ENCODE assay signal across 9 mouse cellular contexts in the genomic region with DNA sequence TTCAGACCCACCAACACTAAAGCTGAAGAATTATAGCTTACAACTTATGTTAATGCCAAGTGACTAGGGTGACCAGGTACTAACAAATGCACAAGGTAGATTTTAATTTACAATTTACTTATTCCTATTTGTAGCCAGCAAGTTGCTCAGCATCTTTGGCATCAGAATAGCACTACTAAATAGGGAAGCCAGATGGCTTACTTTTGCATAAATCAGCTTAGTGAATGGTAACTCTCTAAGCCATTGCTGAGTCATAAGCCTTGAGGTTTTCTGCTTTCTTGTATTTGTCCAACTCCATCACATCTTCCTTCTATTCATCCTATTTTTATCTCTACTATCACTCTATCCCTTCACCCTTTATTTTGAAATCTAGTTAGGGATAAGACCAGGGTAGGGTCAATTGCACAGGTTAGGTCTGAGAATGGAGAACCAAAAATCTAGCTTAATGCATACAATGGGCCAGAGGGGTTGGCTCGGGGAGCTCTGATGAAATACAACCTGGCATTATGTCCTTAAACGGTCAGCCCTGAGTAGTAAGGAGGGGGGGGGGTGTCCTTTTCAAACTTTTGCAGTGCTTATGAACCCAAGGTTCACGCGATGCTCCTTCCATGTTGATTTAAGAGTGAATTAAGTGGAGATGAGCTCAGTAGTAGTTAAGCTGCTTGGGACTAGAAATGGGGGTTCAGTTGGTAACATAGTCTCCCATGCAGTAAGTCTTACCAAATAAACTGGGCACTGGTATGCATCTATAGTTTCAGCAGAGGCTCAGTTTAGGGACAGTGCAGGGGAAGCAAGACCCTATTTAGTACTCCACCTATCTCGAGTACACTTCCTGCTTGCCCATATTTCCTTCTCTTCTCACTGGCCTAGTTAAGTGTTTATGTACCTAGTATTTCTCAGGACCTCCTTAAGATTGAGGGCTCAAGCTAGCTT. TPM values are rescaled to one million over a fixed set of nuclear protein-coding genes. Genes with fewer than 3 reads are reported as not detected.
DNase-seq lines count a peak whose midpoint lies in the region; ATAC-seq and TF ChIP-seq lines count a peak whose summit lies in the region.
"Had no signal": no experiment of that assay in that cellular context is flagged by ENCODE, and none has a peak within 500 bp of the region (broad histone marks: within the 10 kb centered on the region; RNA-seq: fewer than 3 reads in every experiment).

No protein-coding gene starts in this region.

- TF ChIP-seq POLR2A in MEL (IDR thresholded peaks at IDR 0.05; ENCODE audit: control insufficient read depth in 1 of 2, insufficient read depth in 1 of 2, low read depth in 1 of 2, low read length in 2 of 2, poor library complexity in 1 of 2), result peak; percentile 20 to 75; a peak in 2 of 4 replicates

- no peak for TF ChIP-seq RAD21 in MEL (IDR thresholded peaks at IDR 0.05; ENCODE audit: low read depth, low read length)

- peak overlapping the region; percentile 32; the same call in 1 of the 2 replicates for H3K27ac ChIP-seq in kidney, embryonic 15.5 days
- H3K27ac ChIP-seq in MEL (ENCODE audit: control insufficient read depth, low read depth, low read length), result peak overlapping the region; percentile 16; the same call in 1 of the 2 replicates
- H3K27ac ChIP-seq in forebrain, embryonic 13.5 days, result peak overlapping the region; percentile 25; the same call in 1 of the 2 replicates
- H3K27ac ChIP-seq in heart, embryonic 12.5 days (ENCODE audit: poor library complexity, severe bottlenecking), result no peak overlapping the region

- peaks cover 8% of the 10 kb centered on the region; the same call in 1 of the 2 replicates for H3K79me2 ChIP-seq in MEL (ENCODE audit: control insufficient read depth, insufficient read depth, low read length, poor library complexity)

- DNase-seq in kidney, postnatal 36 days, result no peak
- peak; percentile 79 for DNase-seq in MEL (ENCODE audit: low read depth, low spot score)
- no peak for DNase-seq in adrenal gland, postnatal 36 days
- DNase-seq: kidney, postnatal 14 days had no signal

- peaks cover 97% of the 10 kb centered on the region for H3K36me3 ChIP-seq in kidney, embryonic 15.5 days
- peaks cover 17 to 20% of the 10 kb centered on the region in 2 experiments for H3K36me3 ChIP-seq in MEL (ENCODE audit: control insufficient read depth in 1 of 2, insufficient read depth in 2 of 2, low read length in 2 of 2)
- H3K36me3 ChIP-seq in forebrain, embryonic 13.5 days (ENCODE audit: poor library complexity, severe bottlenecking), result peaks cover 89% of the 10 kb centered on the region
- H3K36me3 ChIP-seq in heart, embryonic 12.5 days, result peaks cover 81% of the 10 kb centered on the region

- no peak overlapping the region for H3K9ac ChIP-seq in kidney, embryonic 15.5 days
- H3K9ac ChIP-seq in MEL (ENCODE audit: control insufficient read depth, low read depth, low read length, poor library complexity, severe bottlenecking), result no peak overlapping the region
- no peak overlapping the region for H3K9ac ChIP-seq in forebrain, embryonic 13.5 days
- no peak overlapping the region for H3K9ac ChIP-seq in heart, embryonic 12.5 days

- WGBS in kidney, embryonic 15.5 days, result 38% methylated on average over 5 of the region's 5 CpGs
- WGBS in forebrain, embryonic 13.5 days, result 34% methylated on average over 5 of the region's 5 CpGs
- 37% methylated on average over 5 of the region's 5 CpGs for WGBS in heart, embryonic 12.5 days

- H3K9me3 ChIP-seq in kidney, embryonic 15.5 days (replicated peaks), result no peaks in the 10 kb centered on the region
- H3K9me3 ChIP-seq in MEL (replicated peaks; ENCODE audit: insufficient read depth, low read length), result no peaks in the 10 kb centered on the region
- H3K9me3 ChIP-seq in forebrain, embryonic 13.5 days (replicated peaks), result no peaks in the 10 kb centered on the region
- H3K9me3 ChIP-seq in heart, embryonic 12.5 days (replicated peaks), result no peaks in the 10 kb centered on the region

- no peak overlapping the region for H3K4me3 ChIP-seq in kidney, embryonic 15.5 days (replicated peaks)
- no peak overlapping the region for H3K4me3 ChIP-seq in MEL (ENCODE audit: control insufficient read depth in 1 of 2, insufficient read depth in 1 of 2, low read depth in 2 of 2, low read length in 2 of 2)
- no peak overlapping the region for H3K4me3 ChIP-seq in forebrain, embryonic 13.5 days
- no peak overlapping the region for H3K4me3 ChIP-seq in heart, embryonic 12.5 days

- no peaks in the 10 kb centered on the region for H3K27me3 ChIP-seq in kidney, embryonic 15.5 days
- H3K27me3 ChIP-seq in MEL (ENCODE audit: control insufficient read depth in 1 of 2, insufficient read depth in 2 of 2, low read length in 2 of 2), result no peaks in the 10 kb centered on the region
- H3K27me3 ChIP-seq in forebrain, embryonic 13.5 days, result no peaks in the 10 kb centered on the region
- no peaks in the 10 kb centered on the region for H3K27me3 ChIP-seq in heart, embryonic 12.5 days (replicated peaks)

- H3K4me1 ChIP-seq in kidney, embryonic 15.5 days, result 0 out of 2 replicates have a peak, but pooled peaks cover 3% of the 10 kb centered on the region
- H3K4me1 ChIP-seq in MEL (ENCODE audit: control insufficient read depth in 1 of 2, insufficient read depth in 2 of 2, low read length in 2 of 2), result no peaks in the 10 kb centered on the region
- H3K4me1 ChIP-seq in forebrain, embryonic 13.5 days, result peaks cover 12% of the 10 kb centered on the region; the same call in 1 of the 2 replicates
- H3K4me1 ChIP-seq in heart, embryonic 12.5 days (replicated peaks), result no peaks in the 10 kb centered on the region

- no peak for TF ChIP-seq EP300 in MEL (IDR thresholded peaks at IDR 0.05; ENCODE audit: low read depth in 1 of 2, low read length in 2 of 2)

- ATAC-seq in kidney, embryonic 15.5 days (replicated peaks; ENCODE audit: low FRiP score), result 0 out of 2 replicates have a peak, but pooled peaks have one; percentile 37
- ATAC-seq in forebrain, embryonic 13.5 days, result peak; percentile 39; the same call in 1 of the 2 replicates
- ATAC-seq in megakaryocyte-erythroid progenitor cell, adult 5-6 weeks (replicated peaks; ENCODE audit: low FRiP score, low TSS enrichment, poor library complexity, severe bottlenecking), result peak; percentile 16; the same call in 1 of the 2 replicates
- ATAC-seq in megakaryocyte, adult 5-6 weeks (ENCODE audit: poor library complexity, severe bottlenecking), result no peak
- no peak for ATAC-seq in heart, embryonic 12.5 days (ENCODE audit: insufficient number of reproducible peaks, low FRiP score)

- TF ChIP-seq CTCF in MEL (IDR thresholded peaks at IDR 0.05 in 2 of 3, conservative IDR thresholded peaks at IDR 0.05 in 1 of 3; ENCODE audit: control insufficient read depth in 1 of 3, insufficient read depth in 1 of 3, low read depth in 2 of 3, low read length in 3 of 3, poor library complexity in 1 of 3, severe bottlenecking in 1 of 3), result no peak

- H3K4me2 ChIP-seq in kidney, embryonic 15.5 days, result no peak overlapping the region
- no peak overlapping the region for H3K4me2 ChIP-seq in forebrain, embryonic 13.5 days
- H3K4me2 ChIP-seq in heart, embryonic 12.5 days, result no peak overlapping the region

RNA-seq across cellular contexts. Expression of gene Mat2a, which starts 8.1 kb away (rescaled TPM):
- polyA plus RNA-seq in kidney, embryonic 15.5 days (2015; fragmentation: Nextera tagmentation; extraction: Ambion mirVana), result 418 and 431 TPM in 2 replicates
- 233 and 319 TPM in 2 replicates for total RNA-seq in MEL (2012; rRNA removed)
- 1,000 to 10,000 TPM in 1 of 2 experiments, 100 to 1,000 TPM in 1; 357 to 3,179 TPM for polyA plus RNA-seq in MEL (2012; ENCODE audit: insufficient read depth in 1 of 2, insufficient read length in 2 of 2, low read depth in 1 of 2, low replicate concordance in 2 of 2, missing spikeins in 1 of 2)
- 402 and 460 TPM in 2 replicates for polyA plus RNA-seq in forebrain, embryonic 13.5 days (2015; fragmentation: Nextera tagmentation; extraction: Ambion mirVana)
- 555 and 732 TPM in 2 replicates for total RNA-seq in megakaryocyte-erythroid progenitor cell, adult 5-6 weeks (2014; fragmentation: Nextera tagmentation)
- 235 and 332 TPM in 2 replicates for total RNA-seq in megakaryocyte-erythroid progenitor cell, adult 5-6 weeks (2017)
- 100 to 1,000 TPM; 227 to 350 TPM for total RNA-seq in adrenal gland, postnatal 36 days (2021)
- 181 and 183 TPM in 2 replicates for total RNA-seq in megakaryocyte, adult 5-6 weeks (2015)
- 95.4 and 105 TPM in 2 replicates for total RNA-seq in megakaryocyte, adult 5-6 weeks (2017)
- polyA plus RNA-seq in heart, embryonic 12.5 days (2016; fragmentation: Nextera tagmentation; extraction: Ambion mirVana), result 313 and 317 TPM in 2 replicates

RNA-seq across cellular contexts. Expression of gene Ggcx, which starts 17.1 kb away (rescaled TPM):
- polyA plus RNA-seq in kidney, embryonic 15.5 days (2015; fragmentation: Nextera tagmentation; extraction: Ambion mirVana), result 32.5 and 36.0 TPM in 2 replicates
- total RNA-seq in MEL (2012; rRNA removed), result 5.0 and 5.2 TPM in 2 replicates
- 1 to 10 TPM in 1 of 2 experiments, not detected in 1; 5.4 TPM for polyA plus RNA-seq in MEL (2012; ENCODE audit: insufficient read depth in 1 of 2, insufficient read length in 2 of 2, low read depth in 1 of 2, low replicate concordance in 2 of 2, missing spikeins in 1 of 2)
- 12.7 and 13.8 TPM in 2 replicates for polyA plus RNA-seq in forebrain, embryonic 13.5 days (2015; fragmentation: Nextera tagmentation; extraction: Ambion mirVana)
- total RNA-seq in megakaryocyte-erythroid progenitor cell, adult 5-6 weeks (2014; fragmentation: Nextera tagmentation), result 8.6 and 11.3 TPM in 2 replicates
- total RNA-seq in megakaryocyte-erythroid progenitor cell, adult 5-6 weeks (2017), result 3.7 and 11.2 TPM in 2 replicates
- 10 to 100 TPM; 49.4 to 69.6 TPM for total RNA-seq in adrenal gland, postnatal 36 days (2021)
- 5.6 and 7.8 TPM in 2 replicates for total RNA-seq in megakaryocyte, adult 5-6 weeks (2015)
- total RNA-seq in megakaryocyte, adult 5-6 weeks (2017), result 6.0 and 8.3 TPM in 2 replicates
- polyA plus RNA-seq in heart, embryonic 12.5 days (2016; fragmentation: Nextera tagmentation; extraction: Ambion mirVana), result 33.8 and 38.7 TPM in 2 replicates

RNA-seq across cellular contexts. Expression of gene Vamp8, which starts 40.8 kb away (rescaled TPM):
- 146 and 150 TPM in 2 replicates for polyA plus RNA-seq in kidney, embryonic 15.5 days (2015; fragmentation: Nextera tagmentation; extraction: Ambion mirVana)
- 130 and 164 TPM in 2 replicates for total RNA-seq in MEL (2012; rRNA removed)
- polyA plus RNA-seq in MEL (2012; ENCODE audit: insufficient read depth in 1 of 2, insufficient read length in 2 of 2, low read depth in 1 of 2, low replicate concordance in 2 of 2, missing spikeins in 1 of 2), result 100 to 1,000 TPM in 1 of 2 experiments, not detected in 1; 179 TPM
- polyA plus RNA-seq in forebrain, embryonic 13.5 days (2015; fragmentation: Nextera tagmentation; extraction: Ambion mirVana), result 16.8 and 21.3 TPM in 2 replicates
- total RNA-seq in megakaryocyte-erythroid progenitor cell, adult 5-6 weeks (2014; fragmentation: Nextera tagmentation), result 225 and 320 TPM in 2 replicates
- 240 and 305 TPM in 2 replicates for total RNA-seq in megakaryocyte-erythroid progenitor cell, adult 5-6 weeks (2017)
- 100 to 1,000 TPM; 104 to 156 TPM for total RNA-seq in adrenal gland, postnatal 36 days (2021)
- total RNA-seq in megakaryocyte, adult 5-6 weeks (2015), result 219 and 236 TPM in 2 replicates
- total RNA-seq in megakaryocyte, adult 5-6 weeks (2017), result 199 and 241 TPM in 2 replicates
- 111 and 112 TPM in 2 replicates for polyA plus RNA-seq in heart, embryonic 12.5 days (2016; fragmentation: Nextera tagmentation; extraction: Ambion mirVana)

RNA-seq across cellular contexts. Expression of gene Vamp5, which starts 51.0 kb away (rescaled TPM):
- polyA plus RNA-seq in kidney, embryonic 15.5 days (2015; fragmentation: Nextera tagmentation; extraction: Ambion mirVana), result 35.0 and 40.7 TPM in 2 replicates
- total RNA-seq in MEL (2012; rRNA removed), result 490 and 593 TPM in 2 replicates
- 100 to 1,000 TPM in 1 of 2 experiments, not detected in 1; 465 TPM for polyA plus RNA-seq in MEL (2012; ENCODE audit: insufficient read depth in 1 of 2, insufficient read length in 2 of 2, low read depth in 1 of 2, low replicate concordance in 2 of 2, missing spikeins in 1 of 2)
- polyA plus RNA-seq in forebrain, embryonic 13.5 days (2015; fragmentation: Nextera tagmentation; extraction: Ambion mirVana), result 7.0 and 10.1 TPM in 2 replicates
- total RNA-seq in megakaryocyte-erythroid progenitor cell, adult 5-6 weeks (2014; fragmentation: Nextera tagmentation), result 420 and 424 TPM in 2 replicates
- total RNA-seq in megakaryocyte-erythroid progenitor cell, adult 5-6 weeks (2017), result 125 and 132 TPM in 2 replicates
- 10 to 100 TPM; 35.1 to 38.5 TPM for total RNA-seq in adrenal gland, postnatal 36 days (2021)
- total RNA-seq in megakaryocyte, adult 5-6 weeks (2015), result 15.4 and 20.0 TPM in 2 replicates
- total RNA-seq in megakaryocyte, adult 5-6 weeks (2017), result 6.5 and 12.4 TPM in 2 replicates
- polyA plus RNA-seq in heart, embryonic 12.5 days (2016; fragmentation: Nextera tagmentation; extraction: Ambion mirVana), result 48.3 and 52.1 TPM in 2 replicates

Comparison
In these comparisons a context has a peak if more than half of its experiments do, and no peak if none do; other contexts are left out.
1. ATAC-seq: peak in kidney, embryonic 15.5 days (single experiment), forebrain, embryonic 13.5 days (single experiment) and megakaryocyte-erythroid progenitor cell, adult 5-6 weeks (single experiment); none in megakaryocyte, adult 5-6 weeks (single experiment) and heart, embryonic 12.5 days (single experiment).